Mouse (Mus musculus): ENCODE results near the gene Artn.
A peak's percentile ranks its signal among the peaks of the same experiment; 100 is the strongest.

Gene Artn

DNA sequence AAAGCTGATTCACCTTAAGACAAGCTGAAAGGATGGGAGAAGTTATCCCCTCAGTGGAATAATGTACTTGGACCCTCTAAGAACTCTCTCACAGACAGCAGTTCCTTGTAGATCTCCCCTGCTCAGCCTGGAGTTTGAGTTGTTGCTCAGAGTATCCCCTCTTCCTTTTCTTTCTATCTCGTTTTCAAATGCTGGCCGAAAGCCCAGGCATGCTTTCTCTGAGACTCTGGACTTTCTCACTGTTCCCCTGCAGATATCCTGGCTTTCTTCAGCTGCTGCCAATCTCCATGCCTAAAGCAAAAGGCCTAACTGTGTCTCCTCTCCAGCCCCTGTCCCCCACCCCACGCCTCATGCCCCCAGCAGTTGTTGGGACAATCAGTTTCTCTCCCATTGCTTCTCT is 11.3 kb downstream of the Artn start:
- DNase-seq: no peak

DNA sequence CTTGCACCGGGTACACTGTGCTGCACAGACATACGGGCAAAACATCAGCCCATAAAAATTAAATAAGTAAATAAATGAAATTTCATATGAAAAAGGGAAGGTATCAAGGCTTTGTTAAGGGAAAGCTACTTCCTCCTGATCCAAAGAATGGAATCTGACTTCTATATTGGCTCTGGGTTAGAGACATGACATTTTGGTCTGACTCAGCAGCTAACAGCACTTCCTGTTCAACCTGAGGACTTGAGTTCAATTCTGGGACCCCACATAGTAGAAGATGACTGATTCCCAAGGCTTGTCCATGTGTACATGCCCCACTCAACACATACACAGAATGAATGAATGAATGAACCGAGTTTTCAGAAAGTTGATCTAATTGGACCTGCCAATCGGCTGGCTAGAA is 11.7 kb downstream of the Artn start:
- DNase-seq: no peak

DNA sequence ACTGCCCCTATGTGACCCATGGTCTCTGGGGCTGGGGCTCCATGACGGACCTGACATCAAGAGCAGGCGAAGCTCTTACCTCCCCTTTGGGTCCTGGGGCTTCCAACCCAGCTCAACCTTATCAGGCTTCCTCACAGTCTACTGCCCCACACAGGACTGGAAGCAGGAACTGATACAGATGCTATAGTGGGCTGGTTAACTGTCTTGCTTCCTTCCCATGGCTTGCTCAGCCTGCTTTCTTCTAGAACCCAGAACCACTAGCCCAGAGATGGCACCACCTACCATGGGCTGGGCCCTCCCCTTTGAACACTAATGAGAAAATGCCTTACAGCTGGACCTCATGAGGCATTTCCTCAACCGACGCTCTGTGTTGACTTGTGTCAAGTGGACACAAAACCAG is 12.2 kb downstream of the Artn start:
- no peak for DNase-seq

DNA sequence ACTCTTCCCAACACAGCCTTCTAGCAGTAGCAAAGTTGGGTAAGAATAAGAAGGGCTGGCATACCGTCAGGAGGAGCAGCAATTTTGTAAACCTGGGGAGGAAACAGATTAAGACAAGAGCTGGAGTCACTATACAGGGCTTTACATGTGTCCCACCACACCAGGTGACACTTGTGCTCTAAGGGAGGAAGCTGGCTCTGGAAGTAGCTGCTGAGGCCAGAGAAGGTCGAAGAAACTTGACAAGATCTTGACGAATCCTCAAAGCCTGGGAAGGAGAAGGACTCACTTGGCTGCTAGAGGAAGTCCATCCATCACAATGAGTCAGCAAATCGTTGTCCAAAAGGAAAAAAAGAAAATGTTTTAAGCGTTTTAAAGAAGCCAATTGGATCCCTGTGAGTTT is 13.2 kb downstream of the Artn start:
- DNase-seq: no peak

DNA sequence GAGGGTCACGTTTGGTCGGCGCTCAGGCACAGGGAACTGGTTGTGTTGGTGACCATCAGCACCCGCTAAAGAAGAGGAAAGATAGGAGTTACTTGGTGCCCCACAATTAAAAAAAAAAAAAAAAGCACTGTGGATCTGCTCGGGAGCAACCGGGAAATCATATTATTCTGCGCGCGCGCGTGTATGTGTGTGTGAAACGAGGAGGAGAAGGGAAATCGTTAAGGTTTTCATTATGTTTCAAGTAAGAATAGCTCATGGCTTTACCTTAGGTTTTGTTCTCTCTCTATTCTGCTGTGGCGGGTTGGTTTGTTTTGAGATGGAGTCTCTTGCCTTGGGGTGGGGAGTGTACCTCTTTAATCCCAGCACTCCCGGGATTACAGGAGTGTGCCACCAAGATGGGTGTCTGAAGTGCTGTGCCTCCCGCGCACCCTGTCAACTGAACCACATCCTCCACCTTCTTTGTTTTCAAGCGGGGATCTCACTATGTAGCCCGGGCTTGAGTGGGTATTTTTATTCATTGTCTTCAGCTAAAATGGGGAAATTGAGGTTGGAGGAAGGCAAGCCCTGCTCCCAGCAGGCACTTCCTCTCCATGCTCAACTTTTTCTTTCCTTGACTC is 14.0 kb downstream of the Artn start:
- no peak for DNase-seq

DNA sequence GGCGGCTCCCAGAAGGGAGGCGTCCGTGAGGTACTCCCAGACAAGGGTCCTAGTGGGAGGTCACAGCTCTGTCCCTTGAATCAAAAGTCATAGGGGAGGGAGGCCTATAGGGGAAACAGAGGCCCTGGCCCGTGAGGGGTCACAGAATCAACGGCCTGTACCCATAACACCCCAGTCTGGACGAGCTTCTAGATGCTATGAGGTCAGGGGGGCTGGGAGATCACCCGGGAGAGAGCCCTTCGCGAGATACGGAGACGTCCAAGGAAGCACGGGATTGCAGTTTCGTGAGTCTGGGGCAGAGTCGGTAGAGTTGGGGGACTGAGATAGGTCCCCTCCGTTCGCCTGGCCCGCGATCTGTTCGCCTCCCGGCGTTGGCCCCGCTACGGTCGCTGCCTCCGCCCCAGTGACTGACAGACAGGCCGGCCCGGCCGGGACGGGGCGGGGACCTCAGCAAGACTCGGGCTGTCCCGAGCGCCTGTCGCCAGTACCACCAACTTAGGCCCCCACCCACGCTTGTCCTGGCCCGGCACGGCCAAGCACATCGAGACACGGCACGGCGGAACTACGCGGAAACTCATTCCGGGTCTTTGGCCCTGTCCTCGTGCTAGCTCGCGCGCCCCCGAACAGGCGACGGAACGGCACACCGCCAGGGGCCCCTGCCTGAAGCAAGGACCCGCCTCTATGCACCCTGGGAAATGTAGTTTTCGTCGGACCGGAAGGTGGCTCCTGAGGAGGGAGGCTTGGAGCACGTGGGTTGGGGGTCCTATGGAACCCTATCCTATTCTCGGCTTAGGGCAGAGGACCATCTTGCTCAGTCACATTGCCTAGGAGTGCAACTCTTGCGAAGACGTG is 14.7 kb downstream of the Artn start, which contains the start of gene Ipo13:
Gene Ipo13 (minus strand): TSS at position 409 of the 852 bp plus-strand sequence.
- peak; percentile 92 for DNase-seq

DNA sequence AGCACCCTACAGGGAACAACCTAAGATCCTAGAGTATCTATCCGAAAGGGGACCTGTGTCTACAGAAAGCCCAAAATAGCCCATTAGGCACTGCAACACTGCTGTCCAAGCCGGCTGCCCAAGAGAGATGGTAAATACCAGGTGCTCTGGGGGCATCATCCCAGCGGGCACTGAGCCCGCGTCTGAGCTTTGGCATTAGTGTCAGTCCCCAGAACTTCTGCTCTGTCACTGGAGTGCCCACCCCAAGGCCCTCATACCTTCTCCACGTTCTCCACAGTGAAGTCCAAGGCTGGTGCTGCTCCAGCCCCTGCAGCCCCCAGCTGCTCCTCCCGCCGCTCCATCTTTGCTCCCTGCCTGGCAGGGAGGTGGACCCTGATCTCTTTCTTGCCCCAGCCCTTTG is 15.5 kb downstream of the Artn start:
- DNase-seq: no peak

DNA sequence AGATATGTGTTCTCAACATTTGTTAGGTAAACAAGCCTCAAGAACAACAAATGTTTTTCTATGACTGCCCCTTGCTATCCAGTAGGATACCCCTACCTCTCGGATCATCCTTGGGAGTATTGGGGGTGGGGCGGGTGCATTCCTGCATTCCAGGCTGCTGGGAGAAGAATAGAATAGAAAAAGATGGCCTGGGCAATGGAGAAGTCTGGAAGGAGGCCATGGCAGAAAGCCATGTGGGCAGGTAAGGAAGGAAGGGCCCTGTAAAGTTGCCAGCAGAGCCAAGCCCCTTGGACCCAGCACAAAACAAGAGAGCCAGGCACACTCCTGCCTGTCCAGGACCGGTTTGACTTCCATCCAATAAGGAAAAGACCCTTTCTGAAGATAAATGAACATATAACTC is 16.1 kb downstream of the Artn start:
- DNase-seq: no peak

DNA sequence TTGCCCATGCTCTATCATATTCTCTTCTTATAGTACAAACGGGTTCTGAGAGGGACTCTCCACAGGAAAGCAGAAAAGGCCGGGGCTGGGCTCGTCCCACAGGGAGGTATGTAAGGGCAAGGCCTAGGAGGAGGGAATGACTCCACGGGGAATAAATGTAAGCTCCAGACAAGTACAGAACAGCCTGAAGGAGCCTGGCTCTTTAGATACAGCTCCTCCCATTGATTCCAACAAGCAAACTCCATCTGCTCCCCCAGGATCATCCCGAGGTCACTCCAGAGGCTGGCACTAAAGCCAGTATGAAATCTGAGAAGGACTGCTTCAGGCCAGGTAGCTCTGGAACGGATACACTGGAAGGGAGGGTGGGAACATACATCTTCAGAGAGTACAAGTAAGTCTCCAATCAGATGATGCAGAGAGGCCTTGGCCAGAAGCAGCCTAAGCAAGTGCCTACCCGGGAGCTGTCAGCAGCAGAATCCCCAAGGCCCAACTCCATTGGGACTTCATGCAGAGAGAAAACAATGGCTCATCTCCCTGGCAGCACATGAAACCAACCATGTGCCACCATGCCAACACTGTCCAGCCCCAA is 16.8 kb downstream of the Artn start:
- DNase-seq: no peak

DNA sequence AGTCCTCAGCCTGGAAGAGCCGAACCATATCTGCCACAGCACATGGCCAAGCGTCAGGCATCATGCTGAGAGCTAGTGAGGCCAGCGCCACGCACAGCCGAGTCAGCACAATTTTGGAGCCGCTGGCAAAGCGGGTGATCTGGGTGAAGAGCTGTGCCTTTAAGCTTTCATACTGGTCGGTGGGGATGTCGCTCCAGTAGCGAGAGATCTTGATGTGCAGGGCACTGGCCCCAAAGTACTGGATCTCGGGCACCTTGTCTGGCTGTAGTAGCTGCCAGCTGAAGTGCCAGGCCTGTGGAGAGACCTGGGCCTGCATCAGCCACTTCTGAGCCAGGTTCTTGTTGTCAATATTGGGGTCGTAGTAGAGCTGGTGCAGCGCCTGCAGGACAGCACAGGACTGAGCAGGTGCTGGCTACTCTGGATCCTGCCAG is 17.4 kb downstream of the Artn start:
- DNase-seq: no peak

DNA sequence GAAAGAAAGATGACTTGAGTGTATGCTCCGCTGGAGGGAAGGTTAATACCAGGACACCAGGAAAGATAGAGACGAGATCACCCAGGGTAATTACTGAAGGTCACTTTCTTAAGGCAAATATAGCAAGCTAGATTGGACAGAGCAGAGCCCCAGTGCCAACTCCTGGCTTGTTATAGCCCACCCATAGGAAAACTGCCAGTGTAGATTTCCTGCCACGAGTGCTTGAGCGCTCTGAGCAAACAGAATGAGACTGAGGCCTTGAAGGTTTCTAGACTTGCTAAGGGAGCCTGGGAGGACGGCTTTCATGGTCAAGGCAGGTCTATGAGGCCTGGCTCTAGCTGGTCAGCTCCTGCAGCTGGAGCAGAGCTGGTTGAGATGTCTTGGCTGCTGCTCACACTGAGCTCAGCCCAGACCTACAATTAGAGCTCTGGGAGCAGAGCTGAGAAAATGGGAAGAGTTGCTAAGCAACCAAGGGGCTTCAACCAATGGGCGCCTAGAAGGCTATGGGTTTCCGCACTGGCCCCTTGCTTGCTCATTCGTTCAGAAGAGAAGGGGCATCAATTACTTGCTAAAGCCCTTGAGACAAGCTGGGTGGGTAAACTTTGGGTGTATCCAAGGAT is 20.6 kb downstream of the Artn start:
- DNase-seq: no peak

DNA sequence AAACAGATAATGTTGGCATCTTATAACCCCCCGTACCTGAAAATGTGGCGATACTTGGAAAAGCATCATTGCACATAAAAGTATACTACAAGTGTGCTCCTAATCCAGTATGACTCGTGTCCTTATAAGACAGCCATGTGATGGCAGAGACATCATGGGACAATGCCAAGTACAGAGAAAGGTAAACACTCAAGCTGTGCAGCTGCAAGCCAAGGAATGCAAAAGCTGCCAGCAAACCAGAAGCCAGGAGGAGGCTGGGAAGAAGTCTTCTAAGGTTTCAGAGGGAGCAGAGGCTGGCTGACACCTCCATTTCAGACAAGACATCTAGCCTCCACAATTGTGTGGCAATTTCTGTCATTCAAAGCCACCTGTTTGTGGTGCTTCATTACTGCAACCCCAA is 23.4 kb downstream of the Artn start:
- DNase-seq: no peak

DNA sequence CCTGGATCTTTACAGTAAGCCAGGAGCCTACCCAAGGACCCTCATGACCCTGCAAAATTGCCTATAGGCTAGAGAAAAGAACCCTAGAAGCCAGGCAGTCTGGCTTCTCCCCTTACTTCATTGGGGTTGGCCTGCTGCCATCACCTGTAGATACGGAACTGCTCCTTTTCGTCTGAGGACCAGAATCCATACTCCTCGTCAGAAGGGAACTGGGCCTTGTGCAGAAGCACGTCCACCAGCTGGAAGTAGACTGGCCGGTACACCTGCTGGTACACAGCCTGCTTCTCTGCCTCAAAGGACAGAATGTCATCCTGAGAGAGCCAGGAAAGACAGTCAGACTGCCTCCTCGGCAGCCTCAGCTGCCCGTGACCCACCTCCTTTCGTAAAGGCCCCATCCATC is 24.8 kb downstream of the Artn start:
- no peak for DNase-seq

DNA sequence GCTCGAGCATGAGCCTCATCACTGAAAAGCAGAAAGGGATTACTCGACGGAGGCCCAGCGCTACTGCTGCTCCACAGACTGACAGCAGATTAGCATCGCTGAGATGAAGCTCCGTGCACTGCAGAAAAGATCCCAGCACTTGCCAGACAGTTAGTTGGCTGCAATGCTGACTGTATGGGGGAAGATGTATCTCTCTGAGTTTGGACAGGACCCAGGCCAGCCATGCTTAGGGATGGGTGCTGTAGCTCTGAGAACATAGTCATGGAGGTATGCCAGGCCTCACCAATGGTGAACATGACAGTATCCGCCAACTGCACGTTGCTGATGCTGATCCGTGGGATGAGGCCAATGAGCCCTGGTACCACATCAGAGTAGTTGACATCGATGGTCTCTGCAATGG is 25.5 kb downstream of the Artn start:
- DNase-seq: peak; percentile 79

DNA sequence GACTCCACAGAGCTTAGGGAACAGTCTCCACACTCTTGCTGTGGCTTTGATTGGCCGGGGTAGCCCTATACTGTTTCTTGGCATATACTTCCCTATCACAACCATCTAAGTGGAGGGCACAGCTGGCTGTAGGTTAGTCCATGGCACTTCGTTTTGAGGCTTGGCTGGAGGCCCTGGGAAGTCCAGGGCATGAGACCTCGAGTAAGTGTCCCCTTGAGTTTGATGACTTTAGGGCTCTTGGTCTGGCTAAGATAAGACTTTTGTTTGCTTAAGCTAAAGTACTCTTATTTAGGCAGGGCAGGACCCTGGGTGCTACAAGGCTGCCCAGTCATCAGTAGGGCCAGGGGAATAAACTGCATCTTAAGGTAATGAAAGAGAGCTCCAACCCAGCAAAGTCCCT is 31.5 kb downstream of the Artn start:
- no peak for DNase-seq

DNA sequence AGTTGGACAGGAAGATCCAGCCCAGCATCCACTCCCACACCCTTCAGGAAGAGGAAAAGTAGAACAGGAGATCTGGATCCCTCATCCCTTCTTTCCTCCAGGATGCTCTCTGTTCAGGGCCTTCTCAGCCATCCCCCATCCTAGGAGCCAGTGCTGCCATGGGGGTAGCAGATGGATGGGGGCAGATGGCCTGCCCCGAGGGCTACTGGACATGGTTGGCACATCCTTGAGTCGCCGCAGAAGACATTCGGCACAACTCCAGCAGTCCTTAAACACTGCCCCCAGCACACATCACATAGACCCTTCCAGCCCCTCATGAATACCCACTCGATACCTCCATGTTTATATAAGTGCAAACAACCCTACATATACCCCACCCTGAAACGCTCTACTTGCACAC is 33.5 kb downstream of the Artn start:
- DNase-seq: no peak

DNA sequence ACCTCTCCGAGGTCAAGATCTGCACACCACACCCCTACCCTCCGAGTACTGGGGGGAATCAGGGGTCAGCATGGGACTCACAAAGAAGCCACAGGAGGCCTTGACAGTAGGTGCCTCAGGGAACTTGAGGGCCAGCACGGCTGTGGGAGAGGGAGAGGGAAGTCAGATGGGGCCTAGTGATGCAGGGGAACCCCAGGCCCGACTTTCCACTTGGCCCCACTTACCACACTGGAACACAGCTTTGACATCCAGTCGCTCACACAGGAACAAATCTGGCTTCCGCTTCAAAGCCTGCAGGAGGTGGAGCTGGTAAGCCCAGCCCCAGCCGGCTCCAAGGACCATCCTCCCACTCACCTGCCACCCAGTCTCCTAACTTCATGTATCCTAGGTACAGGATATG is 34.2 kb downstream of the Artn start:
- no peak for DNase-seq

DNA sequence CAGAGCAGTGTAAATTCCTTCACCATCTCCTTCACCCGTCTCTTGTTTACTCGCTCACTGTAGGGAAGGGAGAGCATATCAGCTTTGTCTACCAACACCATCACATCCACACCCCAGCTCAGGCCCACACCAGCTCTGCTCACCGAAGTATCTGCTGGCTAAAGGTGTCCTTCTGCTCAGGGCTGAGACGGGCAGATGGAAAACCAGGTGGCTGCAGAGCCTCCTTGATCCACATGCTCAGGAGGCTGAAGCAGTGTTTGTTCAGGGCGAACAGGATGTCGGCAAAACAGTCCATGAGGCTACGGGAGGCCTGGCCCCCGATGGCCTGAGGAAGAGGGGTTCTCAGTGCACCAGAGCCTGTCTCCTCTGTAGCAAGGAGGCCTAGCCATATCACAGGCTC is 35.0 kb downstream of the Artn start:
- no peak for DNase-seq

DNA sequence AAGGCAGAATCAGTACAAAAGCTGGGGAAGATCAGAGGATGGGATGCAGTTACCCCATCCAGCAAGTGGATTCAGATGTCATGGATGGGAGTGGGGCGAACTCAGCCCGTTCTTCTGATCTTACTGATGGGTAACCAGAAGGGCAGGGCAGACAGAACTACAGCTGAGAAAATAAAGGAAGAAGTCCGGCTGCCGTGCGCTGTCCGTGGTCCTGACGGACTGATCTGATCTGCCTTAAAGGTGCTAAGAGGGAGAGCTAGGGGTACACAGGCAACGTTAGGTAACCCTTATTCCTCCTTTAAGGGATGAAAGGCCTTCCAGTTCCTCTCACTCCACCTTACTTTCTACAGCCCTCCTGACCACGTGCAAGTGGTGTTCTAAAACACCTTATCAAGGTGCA is 36.2 kb downstream of the Artn start:
- no peak for DNase-seq

DNA sequence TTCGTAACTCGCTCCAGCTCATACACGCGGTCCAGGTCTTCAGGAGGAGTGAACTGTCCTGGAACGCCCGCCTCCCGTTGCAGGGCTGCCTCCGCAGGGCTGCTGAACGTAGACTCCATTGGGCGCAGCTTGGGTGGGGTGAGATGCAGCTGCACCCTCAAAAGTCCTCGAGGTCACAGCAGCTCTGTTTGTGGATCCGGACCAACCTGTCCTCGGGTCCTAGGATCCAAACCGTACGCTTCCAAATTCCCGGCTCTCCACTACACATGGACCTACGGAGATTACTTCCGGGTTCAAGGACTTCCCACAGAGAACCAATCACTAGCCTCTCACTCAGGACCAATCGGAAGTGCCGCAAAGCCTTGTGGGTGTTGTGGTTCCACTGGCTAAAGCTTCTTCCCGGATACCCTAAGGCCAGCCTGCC is 37.8 kb downstream of the Artn start, which contains the start of gene Dph2:
Gene Dph2 (minus strand): TSS at position 295 of the 424 bp plus-strand sequence.
- DNase-seq: peak; percentile 91

DNA sequence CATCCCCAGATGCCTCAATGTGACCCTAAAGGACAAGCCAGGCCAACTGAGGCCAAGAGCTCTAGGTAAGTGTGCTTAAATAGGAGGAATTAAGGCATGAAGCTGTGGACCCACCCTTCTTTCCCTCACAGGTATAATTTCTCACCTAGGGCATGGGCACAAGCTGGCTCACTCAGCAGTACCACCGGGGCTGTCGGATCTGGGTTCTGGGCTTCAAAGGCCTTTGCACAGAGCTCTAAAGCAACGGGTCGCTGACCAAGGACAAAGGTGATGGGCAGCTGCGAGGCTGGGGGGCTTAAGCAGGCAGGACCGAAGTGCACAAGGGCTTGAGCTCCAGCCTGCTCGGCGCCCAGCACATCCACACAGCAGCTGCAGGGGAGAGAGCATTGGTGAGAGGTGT is 38.8 kb downstream of the Artn start:
- no peak for DNase-seq

DNA sequence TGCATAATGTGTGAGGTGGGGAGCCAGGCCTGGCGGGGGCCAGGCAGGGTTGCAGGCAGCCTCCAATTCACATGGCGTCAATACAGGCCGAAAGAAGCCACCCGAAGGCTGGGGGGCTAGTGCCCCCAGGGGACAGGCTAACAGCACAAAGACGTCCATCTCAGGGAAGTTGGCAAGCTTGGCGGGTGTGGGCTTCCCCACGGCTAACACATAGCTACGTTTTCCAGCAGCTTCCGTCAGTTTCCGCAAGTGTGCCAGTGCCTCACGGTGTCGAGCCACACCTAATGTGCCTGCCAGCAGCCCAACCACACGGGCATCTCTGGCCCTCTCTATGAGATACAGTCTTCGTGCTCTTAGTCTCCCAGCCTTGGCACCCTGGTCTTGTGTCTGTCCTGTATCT is 39.5 kb downstream of the Artn start:
- no peak for DNase-seq

DNA sequence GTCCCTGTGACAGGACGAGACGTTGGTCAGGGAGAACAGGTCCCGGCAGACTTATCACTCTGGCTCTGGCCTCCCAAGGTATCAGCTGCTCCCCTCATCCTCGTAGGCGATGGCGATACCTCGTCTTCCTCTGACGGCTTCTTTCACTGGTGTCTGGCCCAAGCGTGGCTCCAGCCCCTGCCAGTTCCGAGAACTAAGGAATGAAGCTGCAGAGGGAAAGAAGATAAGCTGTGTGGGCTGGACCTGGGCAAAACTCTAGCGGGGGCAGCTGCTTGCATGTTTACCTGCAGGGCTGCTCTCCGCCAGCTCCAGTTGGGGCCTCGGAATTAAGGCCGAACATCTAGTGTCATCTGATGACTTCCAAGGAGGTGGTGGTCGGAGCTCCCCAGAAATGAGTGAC is 40.1 kb downstream of the Artn start:
- no peak for DNase-seq

DNA sequence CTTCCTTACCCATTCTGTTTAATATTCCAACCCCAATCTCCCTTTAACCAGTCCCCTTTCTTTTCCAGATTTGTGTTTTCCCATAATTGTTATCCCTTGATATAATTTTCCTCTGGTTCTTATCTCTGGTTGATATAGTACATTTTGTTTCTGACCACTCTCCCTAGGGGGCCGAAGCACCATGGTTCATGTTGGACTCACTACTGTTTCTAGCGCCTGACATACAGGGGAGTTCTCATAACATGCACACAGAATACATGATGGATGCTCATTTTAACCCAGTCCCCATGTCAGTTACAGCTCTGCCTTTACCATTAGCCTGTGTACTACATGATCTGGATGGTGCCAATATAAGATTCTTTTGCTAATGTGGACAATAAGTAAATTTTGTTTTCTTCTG is 41.6 kb downstream of the Artn start:
- no peak for DNase-seq

Data from layer of hippocampus, adult 9-11 months (tissue).